Mouse (Mus musculus) T-helper 2 cell (primary cell): ENCODE results near the gene Stxbp2.

Source experiments
- in situ Hi-C: fragments of 300-600 bp; cut with MboI, MseI; formaldehyde crosslinking; loops from one replicate; pipeline ENCODE4 v1.15.1; 2025; ENCODE audit warnings: high pct_unique_total_duplicates

Gene Stxbp2

DNA sequence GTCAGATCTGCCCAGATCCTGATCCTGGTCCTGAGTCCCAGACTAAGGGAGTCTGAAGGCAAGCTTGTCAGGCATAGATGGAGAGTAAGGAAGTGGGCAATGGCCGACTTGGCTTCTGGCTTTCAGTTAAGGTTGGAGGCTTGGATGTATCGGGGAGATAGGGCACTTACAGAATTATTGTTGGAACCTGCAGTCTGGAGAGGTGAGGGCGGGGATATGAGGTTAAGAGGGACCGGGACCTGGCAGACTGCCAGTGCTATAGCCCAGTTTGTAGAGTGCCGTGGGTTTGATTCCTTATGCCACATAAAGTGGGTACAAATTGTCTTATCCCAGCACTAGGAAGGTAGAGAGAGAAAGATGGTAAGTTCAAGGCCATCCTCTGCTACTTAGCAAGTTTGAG, 48.9 kb downstream of the Stxbp2 start:
- in situ Hi-C loops: loop anchor here (10.0 kb wide), 2 partner anchors 215 to 455 kb away; partner anchors contain the start of gene Pex11g

GRCm38 (mm10) chr8:3682435-3682834, 51.7 kb downstream of the Stxbp2 start:
- in situ Hi-C loops: no loop called here

GRCm38 (mm10) chr8:3683408-3684176, 52.8 kb downstream of the Stxbp2 start:
- in situ Hi-C loops: no loop called here

GRCm38 (mm10) chr8:3684530-3684929, 53.8 kb downstream of the Stxbp2 start:
- in situ Hi-C loops: no loop called here

DNA sequence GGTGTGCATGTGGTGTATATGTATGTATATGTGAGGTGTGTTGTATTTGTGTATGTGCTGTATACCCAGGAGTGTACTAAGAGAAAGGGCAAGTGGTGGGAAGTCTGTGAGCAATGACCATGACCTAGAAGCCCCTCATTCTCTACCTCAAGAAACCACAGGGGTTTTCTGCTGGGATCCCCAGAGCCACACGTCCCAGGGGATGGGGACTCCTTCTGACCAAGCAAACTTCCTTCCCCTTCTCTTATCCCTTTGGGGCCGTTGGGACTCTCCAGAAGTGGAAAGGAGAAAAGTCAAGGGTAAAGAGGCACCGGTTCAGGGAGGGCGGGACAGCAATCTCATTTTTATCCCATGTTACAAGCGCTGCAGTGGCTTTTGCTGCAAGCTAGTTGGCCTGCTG, 54.7 kb downstream of the Stxbp2 start:
- in situ Hi-C loops: no loop called here

GRCm38 (mm10) chr8:3687537-3687936, 56.8 kb downstream of the Stxbp2 start:
- in situ Hi-C loops: no loop called here

GRCm38 (mm10) chr8:3690774-3691173, 60.0 kb downstream of the Stxbp2 start:
- in situ Hi-C loops: no loop called here
